Mouse (Mus musculus) brain, embryonic 14.5 days (tissue): ENCODE measurements at regions not wholly inside any gene's neighbourhood (a gene's known extent, or its start where the extent isn't known, plus 50 kb on each side); places are given as distances from the start of the nearest gene placed in this dataset.

Experiments used
- CTCF ChIP-seq: fragments of 200-500 bp; IDR thresholded peaks from 2 replicates; pipeline ENCODE4 v1.5.1; 2012; ENCODE audit warnings: inconsistent platforms, mild to moderate bottlenecking, moderate library complexity, borderline replicate concordance; ENCODE audit not compliant: insufficient read depth, insufficient read length; ENCODE audit errors: extremely low read depth
- POLR2A ChIP-seq: fragments of 200-500 bp; IDR thresholded peaks from 2 replicates; pipeline ENCODE4 v1.6.1; 2012; ENCODE audit warnings: mild to moderate bottlenecking, inconsistent platforms, borderline replicate concordance; ENCODE audit not compliant: poor library complexity, insufficient read depth, insufficient read length, severe bottlenecking; ENCODE audit errors: extremely low read depth

GRCm38 (mm10) chr7:40825141-40825742 is 72.9 kb upstream of the Vstm2b start:
- TF ChIP-seq CTCF: no peak
- TF ChIP-seq POLR2A: no peak
